Mouse (Mus musculus): ENCODE results near the gene Sema4d.

DNA sequence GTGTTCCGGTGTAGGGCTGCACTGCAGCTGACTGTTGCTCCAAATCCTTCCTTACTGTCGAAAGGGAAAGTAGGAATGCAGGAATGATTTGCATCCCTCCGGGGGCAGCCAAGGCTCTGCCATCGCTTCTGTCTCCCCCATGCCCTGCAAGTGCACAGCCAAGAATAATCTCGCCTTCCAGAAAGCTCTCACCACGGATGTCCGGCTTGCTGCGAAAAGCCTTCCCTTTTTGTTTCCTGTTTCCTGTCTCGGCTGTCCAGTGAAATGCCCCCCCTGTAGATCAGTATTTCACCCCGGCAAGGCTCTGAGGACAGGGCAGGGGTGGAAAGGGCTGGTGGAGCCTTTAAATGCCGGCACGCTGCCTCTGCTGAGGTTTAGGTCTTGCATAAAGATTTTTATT lies 49.2 kb upstream of the Sema4d start:
- TF ChIP-seq HCFC1 (IDR thresholded peaks at IDR 0.05; ENCODE audit: low read depth, low read length) (no peak), ZC3H11A (IDR thresholded peaks at IDR 0.05; ENCODE audit: low read depth, low read length) (no peak), CTCF (IDR thresholded peaks at IDR 0.05 in 2 of 3, conservative IDR thresholded peaks at IDR 0.05 in 1 of 3; ENCODE audit: control insufficient read depth in 1 of 3, insufficient read depth in 1 of 3, low read depth in 2 of 3, low read length in 3 of 3, poor library complexity in 1 of 3, severe bottlenecking in 1 of 3) (no peak), USF2 (IDR thresholded peaks at IDR 0.05; ENCODE audit: borderline replicate concordance in 1 of 2, insufficient read depth in 1 of 2, low read depth in 1 of 2, low read length in 2 of 2) (no peak), POLR2A (IDR thresholded peaks at IDR 0.05; ENCODE audit: control insufficient read depth in 1 of 2, insufficient read depth in 1 of 2, low read depth in 1 of 2, low read length in 2 of 2, poor library complexity in 1 of 2) (no peak), E2F4 (IDR thresholded peaks at IDR 0.05; ENCODE audit: borderline replicate concordance, low read depth, low read length) (no peak), USF1 (IDR thresholded peaks at IDR 0.05; ENCODE audit: low read depth, low read length) (no peak), GABPA (IDR thresholded peaks at IDR 0.05; ENCODE audit: low read depth, low read length) (no peak), SIN3A (IDR thresholded peaks at IDR 0.05; ENCODE audit: low read length) (no peak), ZNF384 (IDR thresholded peaks at IDR 0.05; ENCODE audit: low read depth, low read length) (no peak), RAD21 (IDR thresholded peaks at IDR 0.05; ENCODE audit: low read depth, low read length) (no peak)
